Mouse (Mus musculus) liver, embryonic 14.5 days (tissue): ENCODE measurements around the gene Ankrd33b.

Experiments
- CTCF ChIP-seq: IDR thresholded peaks from 2 replicates; pipeline ENCODE4 v1.5.1; 2016; ENCODE audit warnings: antibody characterized with exemption, low read depth, control low read depth
- EP300 ChIP-seq: IDR thresholded peaks from 2 replicates; pipeline ENCODE4 v1.6.1; 2016; ENCODE audit warnings: antibody characterized with exemption, low read depth

DNA sequence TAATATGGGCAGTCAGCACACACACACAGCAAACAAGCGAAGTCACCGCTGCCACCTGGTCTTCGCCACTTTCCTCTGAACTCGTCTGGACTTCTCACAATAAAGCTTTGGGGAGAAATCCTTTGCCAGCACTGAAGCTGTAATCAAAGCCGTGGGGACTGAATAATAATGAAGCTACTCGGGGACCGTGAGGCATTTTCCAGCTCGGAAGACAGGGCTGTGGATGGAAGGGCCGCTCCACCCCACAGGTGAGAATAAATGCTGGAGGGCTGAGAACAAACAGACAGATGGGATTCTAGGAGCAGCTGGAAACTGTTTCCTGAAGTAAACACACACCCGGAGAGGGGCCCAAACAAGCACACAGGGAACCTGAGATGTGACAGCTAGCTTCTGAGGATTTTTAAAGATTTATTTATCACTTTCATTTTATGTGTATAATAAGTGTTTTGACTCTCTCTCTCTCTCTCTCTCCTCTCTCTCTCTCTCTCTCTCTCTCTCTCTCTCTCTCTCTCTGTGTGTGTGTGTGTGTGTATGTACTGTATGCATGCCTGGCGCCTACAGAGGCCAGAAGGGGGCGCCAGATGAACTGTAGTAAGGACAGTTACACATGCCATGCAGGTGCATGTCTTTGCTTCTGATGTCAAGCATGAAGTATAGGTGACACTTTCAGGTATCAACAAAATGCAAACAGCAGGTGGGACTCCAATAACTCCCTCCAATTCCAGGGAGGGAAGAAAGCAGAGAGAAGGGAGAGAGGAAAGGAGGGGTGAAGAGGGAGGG, 46.7 kb downstream of the Ankrd33b start:
- TF ChIP-seq EP300 (no peak), CTCF (peak; percentile 36)
